Mouse (Mus musculus): Measurements from ENCODE around the gene Dab2ip. TPM values are rescaled to one million over a fixed set of nuclear protein-coding genes. Genes with fewer than 3 reads are reported as not detected.

Gene Dab2ip
- polyA plus RNA-seq, 1 experiment from 2014 or later, result 42.4 TPM

DNA sequence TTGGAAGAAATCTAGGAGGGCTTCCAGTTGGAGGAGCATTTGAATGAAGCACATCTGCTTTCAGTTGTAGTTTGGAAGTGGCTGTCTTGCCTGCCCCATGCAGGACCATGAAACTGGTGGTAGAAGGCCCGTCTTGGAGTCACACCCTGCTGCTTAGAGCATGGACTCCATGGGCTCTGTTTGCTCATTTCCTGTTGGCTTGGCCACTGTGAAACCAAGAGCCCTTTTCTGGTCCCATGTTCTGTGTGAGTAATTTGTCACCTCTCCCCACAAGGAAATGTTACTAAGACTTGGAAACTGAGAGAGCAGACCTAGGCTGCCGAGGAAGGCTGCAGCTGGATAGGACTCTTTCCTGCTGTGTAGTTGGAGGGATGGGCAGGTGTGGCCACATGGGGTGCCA is 131.8 kb downstream of the Dab2ip start:
- ATAC-seq (ENCODE audit: low FRiP score, low TSS enrichment), result no peak
- no peak overlapping the region for H3K4me3 ChIP-seq (ENCODE audit: low read length)
- 0 out of 2 replicates have a peak overlapping the region, but pooled peaks have one; percentile 14 for H3K9ac ChIP-seq (ENCODE audit: low read depth, low read length)
- WGBS, result 53% methylated on average over 2 of the region's 2 CpGs
- no peaks in the 10 kb centered on the region for H3K9me3 ChIP-seq (ENCODE audit: control insufficient read depth, low read length)
- no peaks in the 10 kb centered on the region for H3K27me3 ChIP-seq (ENCODE audit: control insufficient read depth, insufficient read depth, low read length)
- 0 out of 2 replicates have a peak, but pooled peaks cover 5% of the 10 kb centered on the region for H3K36me3 ChIP-seq (ENCODE audit: control insufficient read depth, insufficient read depth, low read length)
- H3K4me1 ChIP-seq (ENCODE audit: control insufficient read depth, insufficient read depth, low read length), result peaks cover 42% of the 10 kb centered on the region
- H3K4me2 ChIP-seq (replicated peaks; ENCODE audit: low read depth, low read length), result no peak overlapping the region
- H3K27ac ChIP-seq (ENCODE audit: low read depth, low read length), result no peak overlapping the region; the same call in 1 of the 2 replicates

DNA sequence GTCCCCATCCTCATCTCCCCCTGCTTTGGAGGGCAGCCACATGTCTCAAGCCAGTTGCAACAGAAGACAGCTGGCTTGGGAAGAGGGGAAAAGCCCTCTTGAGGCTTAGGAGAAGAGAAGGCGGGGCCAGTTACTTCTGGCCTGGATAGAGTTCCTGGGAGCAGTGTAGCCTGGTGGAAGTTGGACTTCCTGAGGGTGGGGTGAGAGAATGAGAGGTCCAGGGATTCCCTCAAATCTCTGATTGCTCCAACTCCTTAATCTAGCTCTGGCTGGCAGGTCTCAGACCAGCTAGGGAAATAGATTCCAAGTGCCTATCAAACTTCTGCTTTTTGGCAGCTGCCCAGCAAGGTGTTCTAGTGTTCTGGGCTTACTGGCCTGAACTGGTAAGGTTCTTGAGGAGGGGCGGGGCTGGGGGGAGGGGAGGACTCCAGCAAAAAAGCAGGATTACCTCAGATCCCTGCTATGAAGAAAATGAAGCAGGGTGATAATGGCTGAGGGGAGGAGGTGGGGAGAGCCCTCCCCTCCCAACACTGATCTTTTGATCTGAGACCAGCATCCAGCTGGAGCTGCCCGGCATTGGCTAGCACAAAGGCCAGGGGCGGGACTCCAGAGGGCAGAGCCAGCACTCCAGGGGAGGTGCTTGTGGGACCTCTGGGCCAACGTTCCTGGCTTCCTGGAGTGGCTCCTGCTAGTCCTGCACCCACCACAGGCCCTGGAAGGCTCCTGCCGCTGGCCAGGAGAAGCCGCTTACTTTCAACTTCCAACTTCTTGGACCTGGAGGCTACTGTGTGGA is 133.4 kb downstream of the Dab2ip start:
- Histone ChIP-seq H3K4me3 (ENCODE audit: low read length) (no peak overlapping the region), H3K27ac (ENCODE audit: low read depth, low read length) (peak overlapping the region; percentile 80; the same call in 1 of the 2 replicates), H3K36me3 (ENCODE audit: control insufficient read depth, insufficient read depth, low read length) (no peaks in the 10 kb centered on the region), H3K4me2 (replicated peaks; ENCODE audit: low read depth, low read length) (no peak overlapping the region), H3K27me3 (ENCODE audit: control insufficient read depth, insufficient read depth, low read length) (no peaks in the 10 kb centered on the region), H3K9ac (ENCODE audit: low read depth, low read length) (no peak overlapping the region), H3K4me1 (ENCODE audit: control insufficient read depth, insufficient read depth, low read length) (peaks cover 51% of the 10 kb centered on the region), H3K9me3 (ENCODE audit: control insufficient read depth, low read length) (no peaks in the 10 kb centered on the region)
- WGBS, result 12% methylated on average over 7 of the region's 7 CpGs
- ATAC-seq (ENCODE audit: low FRiP score, low TSS enrichment), result peak; percentile 86

DNA sequence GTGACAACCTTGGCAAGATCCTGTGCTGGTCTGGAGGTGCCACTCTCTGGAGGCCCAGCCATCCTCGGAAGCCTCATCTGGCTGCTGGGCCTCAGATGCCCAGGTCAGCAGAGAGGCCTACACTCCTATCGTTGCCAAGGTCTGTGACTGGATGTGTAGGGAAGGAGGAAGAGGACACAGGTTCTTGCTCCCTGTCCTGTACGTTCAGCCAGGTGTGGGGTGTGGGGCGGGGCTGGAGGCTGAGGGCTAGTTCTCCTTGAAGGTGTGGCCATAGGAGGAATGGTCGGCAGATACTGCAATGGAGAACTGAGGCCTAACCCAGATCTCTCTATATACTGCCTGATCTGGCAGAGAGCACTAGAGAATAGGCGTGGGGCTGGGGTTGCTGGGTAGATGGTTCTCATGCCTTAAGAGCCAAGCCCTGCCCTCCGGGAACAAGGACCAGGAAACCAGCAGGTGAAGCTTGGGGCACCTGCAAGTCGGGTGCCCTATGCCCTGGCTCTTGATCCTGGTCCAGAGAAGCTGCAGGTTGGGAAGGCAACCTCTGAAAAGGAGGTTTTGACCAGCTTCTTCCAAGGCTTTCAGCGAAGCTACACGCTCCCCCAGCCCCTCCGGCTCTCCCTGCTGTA is 134.3 kb downstream of the Dab2ip start:
- H3K27ac ChIP-seq (ENCODE audit: low read depth, low read length), result peak overlapping the region; percentile 30; the same call in 1 of the 2 replicates
- H3K9ac ChIP-seq (ENCODE audit: low read depth, low read length), result no peak overlapping the region
- H3K36me3 ChIP-seq (ENCODE audit: control insufficient read depth, insufficient read depth, low read length), result no peaks in the 10 kb centered on the region
- no peaks in the 10 kb centered on the region for H3K27me3 ChIP-seq (ENCODE audit: control insufficient read depth, insufficient read depth, low read length)
- H3K4me3 ChIP-seq (ENCODE audit: low read length), result no peak overlapping the region
- peak overlapping the region; percentile 8; the same call in 1 of the 2 replicates for H3K4me2 ChIP-seq (replicated peaks; ENCODE audit: low read depth, low read length)
- WGBS, result 82% methylated on average over 11 of the region's 11 CpGs
- H3K9me3 ChIP-seq (ENCODE audit: control insufficient read depth, low read length), result no peaks in the 10 kb centered on the region
- no peak for ATAC-seq (ENCODE audit: low FRiP score, low TSS enrichment)
- peaks cover 55% of the 10 kb centered on the region for H3K4me1 ChIP-seq (ENCODE audit: control insufficient read depth, insufficient read depth, low read length)

DNA sequence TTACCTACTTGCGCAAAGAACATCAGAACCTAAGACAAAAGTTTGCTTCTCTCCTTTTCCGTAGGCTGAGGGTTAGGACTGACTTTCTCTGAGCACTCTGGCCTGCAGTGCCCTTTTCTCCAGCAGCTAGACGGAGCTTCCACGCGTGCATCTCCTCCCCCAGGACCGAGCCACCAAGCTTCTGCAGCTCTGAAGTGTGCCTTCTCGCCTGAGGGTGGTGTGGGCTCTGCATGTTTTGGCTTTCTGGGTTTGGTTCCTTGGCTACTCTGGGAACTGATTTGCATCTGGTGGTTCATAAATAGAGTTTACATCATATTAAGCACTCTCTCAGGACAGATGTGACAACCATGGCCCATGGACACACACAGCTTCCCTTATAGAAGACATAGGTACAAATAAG is 135.0 kb downstream of the Dab2ip start:
- H3K4me2 ChIP-seq (replicated peaks; ENCODE audit: low read depth, low read length), result no peak overlapping the region; the same call in 1 of the 2 replicates
- H3K4me3 ChIP-seq (ENCODE audit: low read length), result no peak overlapping the region

DNA sequence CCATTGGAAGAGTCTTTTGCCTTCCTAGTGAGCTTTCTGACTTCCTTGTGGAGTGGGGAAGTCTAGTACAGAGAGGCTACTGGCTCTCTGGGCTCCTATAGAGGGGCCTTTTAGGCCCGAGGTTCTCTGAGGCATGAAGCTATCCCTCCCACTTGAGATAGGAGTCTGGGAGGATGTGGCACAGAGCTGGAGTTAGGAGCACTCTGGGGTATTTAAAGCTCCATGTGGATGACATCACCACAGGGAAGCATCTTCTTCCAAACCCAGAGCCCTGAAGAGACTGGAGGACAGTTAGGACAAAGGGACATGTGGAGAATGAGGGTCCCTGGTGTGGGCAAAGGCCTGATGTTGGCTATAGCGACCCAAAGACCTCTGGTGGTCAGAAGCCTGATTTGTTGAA is 136.0 kb downstream of the Dab2ip start:
- no peaks in the 10 kb centered on the region for H3K27me3 ChIP-seq (ENCODE audit: control insufficient read depth, insufficient read depth, low read length)
- WGBS, result 57% methylated on average over 2 of the region's 2 CpGs
- no peak for ATAC-seq (ENCODE audit: low FRiP score, low TSS enrichment)
- H3K36me3 ChIP-seq (ENCODE audit: control insufficient read depth, insufficient read depth, low read length), result no peaks in the 10 kb centered on the region
- H3K4me1 ChIP-seq (ENCODE audit: control insufficient read depth, insufficient read depth, low read length), result peaks cover 55% of the 10 kb centered on the region
- no peaks in the 10 kb centered on the region for H3K9me3 ChIP-seq (ENCODE audit: control insufficient read depth, low read length)
- H3K27ac ChIP-seq (ENCODE audit: low read depth, low read length), result no peak overlapping the region
- no peak overlapping the region for H3K4me3 ChIP-seq (ENCODE audit: low read length)
- no peak overlapping the region for H3K9ac ChIP-seq (ENCODE audit: low read depth, low read length)
- H3K4me2 ChIP-seq (replicated peaks; ENCODE audit: low read depth, low read length), result no peak overlapping the region

More for the DNA sequence above, 135.0 kb downstream of the Dab2ip start:
- Histone ChIP-seq H3K9me3 (ENCODE audit: control insufficient read depth, low read length) (no peaks in the 10 kb centered on the region), H3K27me3 (ENCODE audit: control insufficient read depth, insufficient read depth, low read length) (no peaks in the 10 kb centered on the region), H3K9ac (ENCODE audit: low read depth, low read length) (no peak overlapping the region), H3K4me1 (ENCODE audit: control insufficient read depth, insufficient read depth, low read length) (peaks cover 55% of the 10 kb centered on the region), H3K36me3 (ENCODE audit: control insufficient read depth, insufficient read depth, low read length) (no peaks in the 10 kb centered on the region), H3K27ac (ENCODE audit: low read depth, low read length) (no peak overlapping the region)
- no peak for ATAC-seq (ENCODE audit: low FRiP score, low TSS enrichment)
- WGBS, result 81% methylated on average over 7 of the region's 7 CpGs

DNA sequence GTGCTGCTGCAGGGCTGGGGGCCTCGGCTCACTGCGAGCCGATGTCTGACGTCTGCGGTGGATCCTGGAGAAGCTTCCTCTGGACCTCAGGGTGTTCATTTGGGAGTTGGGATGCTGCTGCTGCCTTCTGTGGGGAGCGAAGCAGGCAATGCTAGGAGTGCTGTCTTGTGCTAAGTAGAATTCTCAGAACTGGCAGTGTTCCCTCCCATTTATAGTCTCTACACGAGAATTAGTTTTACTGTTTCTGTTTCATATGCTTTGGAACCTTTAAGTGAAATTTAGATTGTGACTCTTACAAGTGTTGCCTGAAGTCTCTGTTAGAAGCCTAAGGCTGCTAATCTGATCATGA is 138.1 kb downstream of the Dab2ip start:
- Histone ChIP-seq H3K9me3 (ENCODE audit: control insufficient read depth, low read length) (no peaks in the 10 kb centered on the region), H3K4me2 (replicated peaks; ENCODE audit: low read depth, low read length) (no peak overlapping the region; the same call in 1 of the 2 replicates), H3K4me3 (ENCODE audit: low read length) (no peak overlapping the region), H3K9ac (ENCODE audit: low read depth, low read length) (no peak overlapping the region), H3K4me1 (ENCODE audit: control insufficient read depth, insufficient read depth, low read length) (peaks cover 42% of the 10 kb centered on the region), H3K27ac (ENCODE audit: low read depth, low read length) (peak overlapping the region; percentile 86; the same call in 1 of the 2 replicates), H3K27me3 (ENCODE audit: control insufficient read depth, insufficient read depth, low read length) (no peaks in the 10 kb centered on the region), H3K36me3 (ENCODE audit: control insufficient read depth, insufficient read depth, low read length) (no peaks in the 10 kb centered on the region)
- ATAC-seq (ENCODE audit: low FRiP score, low TSS enrichment), result no peak
- 50% methylated on average over 7 of the region's 7 CpGs for WGBS

DNA sequence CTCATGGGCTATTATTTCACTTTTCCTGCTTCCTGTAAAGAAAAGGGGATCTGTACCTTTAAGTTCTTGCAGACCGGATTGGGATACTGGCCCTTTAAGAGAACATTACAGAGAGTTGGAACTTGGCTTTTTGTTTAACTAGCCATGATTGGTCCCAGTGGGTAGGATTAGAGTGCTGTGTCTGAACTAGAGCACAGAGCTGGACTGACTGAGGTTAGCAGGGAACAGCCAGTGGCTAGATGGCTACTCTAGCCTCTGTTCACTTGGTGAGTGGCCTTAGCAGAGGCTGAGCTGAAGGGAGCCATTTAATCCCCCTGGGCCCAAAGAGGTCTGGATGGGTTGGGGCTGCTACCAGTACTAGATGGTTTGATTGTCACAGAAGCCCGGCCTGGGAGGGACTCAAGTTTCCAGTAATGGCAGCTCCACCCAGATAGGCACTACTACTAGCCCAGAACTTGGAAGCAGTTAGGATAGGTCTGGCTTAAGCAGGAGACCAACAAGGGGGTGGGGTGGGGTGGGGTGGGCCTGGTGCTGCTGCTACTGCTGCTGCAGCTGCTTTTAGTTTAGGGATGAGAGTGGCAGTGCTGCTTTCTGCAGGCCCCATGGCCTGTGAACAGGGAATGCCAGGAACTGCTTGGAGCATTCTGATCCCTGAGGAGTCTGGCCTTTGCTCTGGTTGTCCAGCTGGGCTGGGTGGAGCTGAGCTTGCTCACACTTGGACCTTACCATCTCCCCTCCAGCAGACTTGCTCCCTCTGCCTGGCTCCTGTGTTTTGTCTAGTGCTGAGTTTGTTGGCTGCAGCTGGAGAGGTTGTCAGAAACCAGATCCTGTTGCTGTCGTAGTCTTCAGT is 138.7 kb downstream of the Dab2ip start:
- Histone ChIP-seq H3K9ac (ENCODE audit: low read depth, low read length) (peak overlapping the region; percentile 25; the same call in 1 of the 2 replicates), H3K4me2 (replicated peaks; ENCODE audit: low read depth, low read length) (peak overlapping the region; percentile 21; the same call in 1 of the 2 replicates), H3K4me3 (ENCODE audit: low read length) (no peak overlapping the region; the same call in 1 of the 2 replicates), H3K27ac (ENCODE audit: low read depth, low read length) (peak overlapping the region; percentile 86), H3K9me3 (ENCODE audit: control insufficient read depth, low read length) (no peaks in the 10 kb centered on the region), H3K36me3 (ENCODE audit: control insufficient read depth, insufficient read depth, low read length) (no peaks in the 10 kb centered on the region), H3K4me1 (ENCODE audit: control insufficient read depth, insufficient read depth, low read length) (peaks cover 42% of the 10 kb centered on the region), H3K27me3 (ENCODE audit: control insufficient read depth, insufficient read depth, low read length) (no peaks in the 10 kb centered on the region)
- 25% methylated on average over 3 of the region's 3 CpGs for WGBS
- ATAC-seq (ENCODE audit: low FRiP score, low TSS enrichment), result peak; percentile 25; the same call in 1 of the 2 replicates

DNA sequence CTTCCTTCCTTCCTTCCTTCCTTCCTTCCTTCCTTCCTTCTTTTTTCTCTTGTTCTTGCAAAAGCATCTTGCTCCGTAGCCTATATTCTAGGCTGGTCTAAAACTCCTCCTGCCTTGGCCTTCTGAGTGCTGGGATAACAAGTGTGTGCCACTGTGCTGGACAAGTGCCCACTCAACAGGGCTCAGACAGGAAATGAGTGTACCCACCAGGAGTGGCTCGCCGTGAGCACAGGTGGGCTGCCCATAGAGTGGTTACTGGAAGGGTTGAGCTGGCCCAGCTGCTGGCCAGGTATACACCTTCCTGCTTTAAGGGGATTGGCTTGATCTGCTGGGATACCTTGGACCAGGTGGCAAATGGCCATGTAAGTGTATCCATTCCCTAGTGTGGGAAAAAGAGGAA is 139.7 kb downstream of the Dab2ip start:
- WGBS, result 86% methylated on average over 3 of the region's 3 CpGs
- Histone ChIP-seq H3K27ac (ENCODE audit: low read depth, low read length) (no peak overlapping the region), H3K4me1 (ENCODE audit: control insufficient read depth, insufficient read depth, low read length) (peaks cover 38% of the 10 kb centered on the region), H3K9me3 (ENCODE audit: control insufficient read depth, low read length) (no peaks in the 10 kb centered on the region), H3K9ac (ENCODE audit: low read depth, low read length) (no peak overlapping the region), H3K4me3 (ENCODE audit: low read length) (no peak overlapping the region), H3K4me2 (replicated peaks; ENCODE audit: low read depth, low read length) (no peak overlapping the region), H3K27me3 (ENCODE audit: control insufficient read depth, insufficient read depth, low read length) (no peaks in the 10 kb centered on the region), H3K36me3 (ENCODE audit: control insufficient read depth, insufficient read depth, low read length) (no peaks in the 10 kb centered on the region)
- no peak for ATAC-seq (ENCODE audit: low FRiP score, low TSS enrichment)

Measured in kidney, embryonic 14.5 days (tissue).